Mouse (Mus musculus): ENCODE results near the gene Tent5c. TPM values are rescaled to one million over a fixed set of nuclear protein-coding genes. Genes with fewer than 3 reads are reported as not detected.

Gene Tent5c
- total and polyA plus RNA-seq, 3 experiments: 2.0 to 3.6 TPM; not detected in 1

GRCm38 (mm10) chr3:100470902-100471301 lies 18.2 kb downstream of the Tent5c start:
- H3K9ac ChIP-seq (ENCODE audit: control insufficient read depth, low read depth, low read length, poor library complexity, severe bottlenecking): no peak overlapping the region
- TF ChIP-seq POLR2A (IDR thresholded peaks at IDR 0.05; ENCODE audit: control insufficient read depth in 1 of 2, insufficient read depth in 1 of 2, low read depth in 1 of 2, low read length in 2 of 2, poor library complexity in 1 of 2) (no peak), NRF1 (IDR thresholded peaks at IDR 0.05; ENCODE audit: insufficient read depth, low read depth, low read length, poor library complexity, severe bottlenecking) (no peak), ETS1 (IDR thresholded peaks at IDR 0.05; ENCODE audit: low read depth, low read length) (no peak), EP300 (IDR thresholded peaks at IDR 0.05; ENCODE audit: low read depth in 1 of 2, low read length in 2 of 2) (no peak), HCFC1 (IDR thresholded peaks at IDR 0.05; ENCODE audit: low read depth, low read length) (no peak), CHD2 (IDR thresholded peaks at IDR 0.05; ENCODE audit: low read length) (no peak), RCOR1 (IDR thresholded peaks at IDR 0.05; ENCODE audit: low read depth, low read length) (no peak), TBP (IDR thresholded peaks at IDR 0.05; ENCODE audit: low read depth, low read length) (no peak), POLR2AphosphoS2 (IDR thresholded peaks at IDR 0.05; ENCODE audit: low read length) (no peak), USF2 (IDR thresholded peaks at IDR 0.05; ENCODE audit: borderline replicate concordance in 1 of 2, insufficient read depth in 1 of 2, low read depth in 1 of 2, low read length in 2 of 2) (no peak)
- no peaks in the 10 kb centered on the region for H3K27me3 ChIP-seq (ENCODE audit: control insufficient read depth in 1 of 2, insufficient read depth in 2 of 2, low read length in 2 of 2)
- no peak overlapping the region for H3K27ac ChIP-seq (ENCODE audit: control insufficient read depth, low read depth, low read length)
- no peaks in the 10 kb centered on the region for H3K4me1 ChIP-seq (ENCODE audit: control insufficient read depth in 1 of 2, insufficient read depth in 2 of 2, low read length in 2 of 2)
- no peak overlapping the region for H3K4me3 ChIP-seq (ENCODE audit: control insufficient read depth in 1 of 2, insufficient read depth in 1 of 2, low read depth in 2 of 2, low read length in 2 of 2)
- no peaks in the 10 kb centered on the region for H3K79me2 ChIP-seq (ENCODE audit: control insufficient read depth, insufficient read depth, low read length, poor library complexity)
- no peak for DNase-seq (ENCODE audit: low read depth, low spot score)
- H3K36me3 ChIP-seq (ENCODE audit: control insufficient read depth in 1 of 2, insufficient read depth in 2 of 2, low read length in 2 of 2): no peaks in the 10 kb centered on the region
- H3K9me3 ChIP-seq (replicated peaks; ENCODE audit: insufficient read depth, low read length): no peaks in the 10 kb centered on the region

DNA sequence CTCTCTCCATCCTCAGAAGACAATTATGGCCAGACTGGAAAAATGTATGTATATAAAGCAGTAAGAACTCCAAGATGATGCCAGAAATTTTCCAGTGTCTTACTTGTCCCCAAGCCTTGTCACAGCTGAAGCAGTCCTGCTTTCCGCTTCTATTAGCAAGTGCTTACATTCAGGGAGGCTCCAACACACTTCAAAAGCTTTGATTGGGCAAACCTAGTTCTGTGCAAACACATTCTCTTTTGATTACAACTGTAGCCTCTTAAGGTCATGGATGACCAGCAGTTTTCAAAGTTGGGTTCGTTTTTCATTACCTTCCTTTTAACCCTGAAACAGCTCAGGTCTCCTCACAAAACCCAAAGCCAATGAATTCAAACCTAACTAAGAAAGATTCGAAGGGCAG lies 19.0 kb downstream of the Tent5c start:
- H3K4me1 ChIP-seq (ENCODE audit: control insufficient read depth in 1 of 2, insufficient read depth in 2 of 2, low read length in 2 of 2): no peaks in the 10 kb centered on the region
- no peak for DNase-seq (ENCODE audit: low read depth, low spot score)
- H3K27me3 ChIP-seq (ENCODE audit: control insufficient read depth in 1 of 2, insufficient read depth in 2 of 2, low read length in 2 of 2): no peaks in the 10 kb centered on the region
- no peak overlapping the region for H3K4me3 ChIP-seq (ENCODE audit: control insufficient read depth in 1 of 2, insufficient read depth in 1 of 2, low read depth in 2 of 2, low read length in 2 of 2)
- no peaks in the 10 kb centered on the region for H3K79me2 ChIP-seq (ENCODE audit: control insufficient read depth, insufficient read depth, low read length, poor library complexity)
- H3K9ac ChIP-seq (ENCODE audit: control insufficient read depth, low read depth, low read length, poor library complexity, severe bottlenecking): no peak overlapping the region
- no peaks in the 10 kb centered on the region for H3K36me3 ChIP-seq (ENCODE audit: control insufficient read depth in 1 of 2, insufficient read depth in 2 of 2, low read length in 2 of 2)
- H3K27ac ChIP-seq (ENCODE audit: control insufficient read depth, low read depth, low read length): no peak overlapping the region
- TF ChIP-seq CHD1 (IDR thresholded peaks at IDR 0.05; ENCODE audit: low read depth, low read length) (no peak), SIN3A (IDR thresholded peaks at IDR 0.05; ENCODE audit: low read length) (no peak), MYC (IDR thresholded peaks at IDR 0.05; ENCODE audit: low read depth, low read length) (no peak), ZMIZ1 (IDR thresholded peaks at IDR 0.05; ENCODE audit: low read depth, low read length) (no peak), MEF2A (IDR thresholded peaks at IDR 0.05; ENCODE audit: extremely low read depth, insufficient replicate concordance, low read depth, low read length, poor library complexity, severe bottlenecking) (no peak), UBTF (IDR thresholded peaks at IDR 0.05; ENCODE audit: borderline replicate concordance, insufficient read depth, low read depth, low read length) (no peak), ZC3H11A (IDR thresholded peaks at IDR 0.05; ENCODE audit: low read depth, low read length) (no peak), POLR2AphosphoS2 (IDR thresholded peaks at IDR 0.05; ENCODE audit: low read length) (no peak), TAL1 (IDR thresholded peaks at IDR 0.05; ENCODE audit: low read length) (no peak), MAZ (IDR thresholded peaks at IDR 0.05; ENCODE audit: low read depth, low read length) (no peak), HCFC1 (IDR thresholded peaks at IDR 0.05; ENCODE audit: low read depth, low read length) (no peak), ELF1 (IDR thresholded peaks at IDR 0.05; ENCODE audit: low read depth, low read length) (no peak), GATA1 (IDR thresholded peaks at IDR 0.05; ENCODE audit: low read depth, low read length) (no peak), POLR2AphosphoS5 (IDR thresholded peaks at IDR 0.05; ENCODE audit: borderline replicate concordance, low read depth, low read length) (no peak), NELFE (IDR thresholded peaks at IDR 0.05; ENCODE audit: low read depth, low read length) (no peak), GABPA (IDR thresholded peaks at IDR 0.05; ENCODE audit: low read depth, low read length) (no peak), MXI1 (IDR thresholded peaks at IDR 0.05; ENCODE audit: low read depth, low read length) (no peak)
- no peaks in the 10 kb centered on the region for H3K9me3 ChIP-seq (replicated peaks; ENCODE audit: insufficient read depth, low read length)

All from MEL (cell line).